Mouse (Mus musculus): ENCODE measurements at regions not wholly inside any gene's neighbourhood (a gene's known extent, or its start where the extent isn't known, plus 50 kb on each side); places are given as distances from the start of the nearest gene placed in this dataset.
"Not testable (repeated sequence)": the region's sequence is repeated elsewhere in the genome, so short reads cannot be mapped to it uniquely, and the experiment has no call there.

DNA sequence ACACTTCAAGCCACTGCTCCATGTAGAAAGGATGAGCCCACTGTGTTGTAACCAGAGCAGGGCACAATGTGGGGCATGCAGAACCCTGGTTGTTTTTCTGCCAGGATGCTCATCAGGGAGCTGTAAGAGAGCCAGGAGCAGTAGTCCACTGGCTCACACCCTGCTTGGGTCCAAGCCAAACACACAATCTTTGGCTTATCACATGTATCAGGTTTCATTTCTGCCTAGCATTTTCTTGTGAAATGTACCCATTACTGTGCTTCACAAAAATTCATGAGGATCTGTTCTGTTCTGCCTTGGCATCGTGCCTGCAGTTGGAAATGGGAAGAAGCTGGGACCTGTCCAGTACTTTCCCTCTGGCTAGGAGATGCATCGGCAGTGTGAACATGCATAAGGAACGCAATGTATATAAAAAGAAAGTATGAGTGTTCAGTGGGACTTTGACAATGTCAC lies 491.6 kb upstream of the Igfbp3 start:
- Histone ChIP-seq H3K27ac (no peak overlapping the region), H3K4me2 (replicated peaks) (no peak overlapping the region), H3K9ac (no peak overlapping the region), H3K36me3 (no peaks in the 10 kb centered on the region), H3K4me1 (replicated peaks) (no peaks in the 10 kb centered on the region), H3K9me3 (no peaks in the 10 kb centered on the region), H3K27me3 (replicated peaks) (no peaks in the 10 kb centered on the region), H3K4me3 (replicated peaks) (no peak overlapping the region)
- WGBS: 78% methylated on average over 3 of the region's 3 CpGs
- no peak for ATAC-seq

- Histone ChIP-seq H3K27me3 (replicated peaks) (no peaks in the 10 kb centered on the region), H3K9me3 (no peaks in the 10 kb centered on the region), H3K27ac (no peak overlapping the region), H3K4me3 (replicated peaks) (no peak overlapping the region), H3K4me1 (replicated peaks) (no peaks in the 10 kb centered on the region), H3K4me2 (replicated peaks) (no peak overlapping the region), H3K36me3 (no peaks in the 10 kb centered on the region), H3K9ac (no peak overlapping the region)
- no peak for ATAC-seq
- WGBS: 83% methylated on average over 1 of the region's 1 CpGs
Measured at GRCm38 (mm10) chr11:7697591-7697990, 483.9 kb upstream of the Igfbp3 start.

- not testable (repeated sequence) for ATAC-seq; H3K27me3 ChIP-seq (replicated peaks); H3K4me2 ChIP-seq (replicated peaks); H3K4me1 ChIP-seq (replicated peaks); H3K9ac ChIP-seq; H3K27ac ChIP-seq; H3K9me3 ChIP-seq; H3K4me3 ChIP-seq (replicated peaks); H3K36me3 ChIP-seq
- WGBS: 63% methylated on average over 3 of the region's 3 CpGs
Measured at GRCm38 (mm10) chr11:7689701-7690100, 476.0 kb upstream of the Igfbp3 start.

GRCm38 (mm10) chr11:7672821-7673220 lies 459.1 kb upstream of the Igfbp3 start:
- H3K9me3 ChIP-seq: no peaks in the 10 kb centered on the region
- H3K4me1 ChIP-seq (replicated peaks): no peaks in the 10 kb centered on the region
- H3K27me3 ChIP-seq (replicated peaks): no peaks in the 10 kb centered on the region
- H3K9ac ChIP-seq: no peak overlapping the region
- no peak overlapping the region for H3K4me3 ChIP-seq (replicated peaks)
- H3K27ac ChIP-seq: no peak overlapping the region
- H3K4me2 ChIP-seq (replicated peaks): no peak overlapping the region
- H3K36me3 ChIP-seq: no peaks in the 10 kb centered on the region
- ATAC-seq: no peak

DNA sequence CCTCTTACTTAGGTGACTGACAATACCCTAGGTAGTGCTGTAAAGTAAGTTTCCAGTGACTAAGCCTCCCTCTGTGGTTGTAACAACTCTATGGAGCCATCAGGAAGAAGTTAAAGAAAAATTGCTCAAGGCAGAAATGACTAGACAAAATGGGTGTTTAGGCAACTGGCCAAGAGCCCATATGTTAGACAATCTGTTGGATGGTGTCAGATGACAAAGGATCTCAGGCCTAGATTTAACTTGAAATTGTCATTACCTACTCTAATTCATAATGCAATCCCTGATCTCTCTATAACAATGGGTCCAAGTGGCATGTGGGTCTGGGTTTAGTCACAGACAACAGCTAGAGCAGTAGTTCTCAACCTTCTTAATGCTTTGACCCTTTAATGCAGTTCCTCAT lies 416.9 kb upstream of the Igfbp3 start:
- no peaks in the 10 kb centered on the region for H3K9me3 ChIP-seq
- H3K27me3 ChIP-seq (replicated peaks): no peaks in the 10 kb centered on the region
- H3K9ac ChIP-seq: no peak overlapping the region
- no peak overlapping the region for H3K4me3 ChIP-seq (replicated peaks)
- no peak overlapping the region for H3K27ac ChIP-seq
- H3K4me2 ChIP-seq (replicated peaks): no peak overlapping the region
- no peaks in the 10 kb centered on the region for H3K4me1 ChIP-seq (replicated peaks)
- H3K36me3 ChIP-seq: no peaks in the 10 kb centered on the region
- ATAC-seq: no peak

DNA sequence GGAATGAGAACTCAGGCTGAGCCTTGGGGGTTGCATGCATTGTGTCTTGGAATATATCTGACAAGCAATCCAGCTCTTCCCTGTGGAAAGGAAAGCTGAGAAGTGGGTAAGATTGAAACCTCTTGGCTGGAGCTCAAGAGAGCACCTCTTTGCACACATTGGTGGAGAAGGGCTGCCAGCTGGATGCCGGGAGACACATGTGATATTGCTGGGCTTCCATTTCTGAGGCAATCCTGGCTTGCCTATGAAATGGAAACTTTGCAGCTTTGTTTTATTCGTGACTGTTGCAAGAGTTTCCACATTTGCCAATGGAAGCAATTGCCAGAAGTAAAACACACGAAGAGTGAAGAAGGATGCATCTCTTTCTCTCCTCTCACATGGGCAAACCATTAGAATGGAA lies 411.5 kb upstream of the Igfbp3 start:
- Histone ChIP-seq H3K27ac (no peak overlapping the region), H3K4me1 (replicated peaks) (no peaks in the 10 kb centered on the region), H3K4me2 (replicated peaks) (no peak overlapping the region), H3K9ac (no peak overlapping the region), H3K36me3 (no peaks in the 10 kb centered on the region), H3K27me3 (replicated peaks) (no peaks in the 10 kb centered on the region), H3K4me3 (replicated peaks) (no peak overlapping the region), H3K9me3 (no peaks in the 10 kb centered on the region)
- 78% methylated on average over 3 of the region's 3 CpGs for WGBS
- no peak for ATAC-seq

DNA sequence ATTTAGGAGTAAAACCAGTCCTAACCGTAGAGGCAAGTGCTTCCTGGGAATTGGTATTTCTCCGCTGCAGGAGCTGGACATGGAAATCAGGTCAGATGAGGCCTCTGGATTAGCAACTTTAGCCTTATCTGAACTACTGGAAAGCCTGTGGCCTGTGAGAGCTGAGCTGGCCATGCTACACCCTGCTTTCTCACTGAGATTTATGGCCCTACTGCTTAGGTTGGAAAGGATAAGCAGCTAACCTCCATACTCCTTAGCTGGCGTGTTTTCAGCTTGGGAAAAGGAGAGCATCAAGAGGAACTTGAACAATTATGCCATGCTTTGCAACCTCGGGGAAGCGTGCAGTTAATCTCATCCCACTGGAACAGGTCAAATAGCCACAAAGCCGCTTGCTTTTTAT lies 406.6 kb upstream of the Igfbp3 start:
- H3K4me3 ChIP-seq (replicated peaks): no peak overlapping the region
- no peak overlapping the region for H3K27ac ChIP-seq
- H3K9me3 ChIP-seq: no peaks in the 10 kb centered on the region
- no peaks in the 10 kb centered on the region for H3K4me1 ChIP-seq (replicated peaks)
- H3K27me3 ChIP-seq (replicated peaks): no peaks in the 10 kb centered on the region
- no peak overlapping the region for H3K9ac ChIP-seq
- no peaks in the 10 kb centered on the region for H3K36me3 ChIP-seq
- WGBS: 14% methylated on average over 6 of the region's 6 CpGs
- no peak overlapping the region for H3K4me2 ChIP-seq (replicated peaks)
- no peak for ATAC-seq

- 83% methylated on average over 2 of the region's 2 CpGs for WGBS
- H3K9ac ChIP-seq: no peak overlapping the region
- H3K27me3 ChIP-seq (replicated peaks): no peaks in the 10 kb centered on the region
- H3K27ac ChIP-seq: no peak overlapping the region
- no peaks in the 10 kb centered on the region for H3K4me1 ChIP-seq (replicated peaks)
- no peaks in the 10 kb centered on the region for H3K36me3 ChIP-seq
- ATAC-seq: no peak
- H3K4me3 ChIP-seq (replicated peaks): no peak overlapping the region
- no peak overlapping the region for H3K4me2 ChIP-seq (replicated peaks)
- no peaks in the 10 kb centered on the region for H3K9me3 ChIP-seq
Measured at GRCm38 (mm10) chr11:7610752-7611151, 397.0 kb upstream of the Igfbp3 start.

DNA sequence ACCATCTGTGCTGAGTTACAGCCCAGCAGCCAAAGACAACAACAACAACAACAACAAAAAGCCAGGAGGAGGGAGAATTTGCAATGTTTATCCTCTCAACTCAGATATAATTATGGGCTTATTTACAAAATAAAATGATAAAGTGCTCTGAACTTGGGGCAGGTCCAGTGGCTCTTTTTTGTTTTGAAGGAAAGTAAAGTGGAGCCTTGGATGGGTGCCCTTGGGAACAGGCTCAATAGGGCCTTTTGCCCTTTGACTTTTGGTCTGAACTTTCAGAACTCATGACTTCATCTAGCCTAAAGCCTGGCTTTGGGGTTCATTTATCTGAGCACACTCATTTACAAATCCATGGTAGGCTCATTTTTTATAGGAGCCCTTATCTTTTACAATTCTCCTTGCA lies 396.2 kb upstream of the Igfbp3 start:
- H3K27me3 ChIP-seq (replicated peaks): no peaks in the 10 kb centered on the region
- H3K36me3 ChIP-seq: no peaks in the 10 kb centered on the region
- H3K9me3 ChIP-seq: no peaks in the 10 kb centered on the region
- no peak overlapping the region for H3K27ac ChIP-seq
- ATAC-seq: no peak
- no peak overlapping the region for H3K4me3 ChIP-seq (replicated peaks)
- no peaks in the 10 kb centered on the region for H3K4me1 ChIP-seq (replicated peaks)
- H3K9ac ChIP-seq: no peak overlapping the region
- H3K4me2 ChIP-seq (replicated peaks): no peak overlapping the region

- Histone ChIP-seq H3K9me3 (no peaks in the 10 kb centered on the region), H3K4me2 (replicated peaks) (no peak overlapping the region), H3K27me3 (replicated peaks) (no peaks in the 10 kb centered on the region), H3K4me3 (replicated peaks) (no peak overlapping the region), H3K9ac (no peak overlapping the region), H3K4me1 (replicated peaks) (no peaks in the 10 kb centered on the region), H3K27ac (no peak overlapping the region), H3K36me3 (no peaks in the 10 kb centered on the region)
- 76% methylated on average over 7 of the region's 7 CpGs for WGBS
- ATAC-seq: no peak
Measured at GRCm38 (mm10) chr11:7606652-7607051, 392.9 kb upstream of the Igfbp3 start.

- Histone ChIP-seq H3K4me2 (replicated peaks) (no peak overlapping the region), H3K36me3 (no peaks in the 10 kb centered on the region), H3K4me3 (replicated peaks) (no peak overlapping the region), H3K27me3 (replicated peaks) (no peaks in the 10 kb centered on the region), H3K9ac (no peak overlapping the region), H3K9me3 (no peaks in the 10 kb centered on the region), H3K4me1 (replicated peaks) (no peaks in the 10 kb centered on the region), H3K27ac (no peak overlapping the region)
- no peak for ATAC-seq
- 77% methylated on average over 4 of the region's 4 CpGs for WGBS
Measured at GRCm38 (mm10) chr11:7592010-7592409, 378.3 kb upstream of the Igfbp3 start.

GRCm38 (mm10) chr11:7583296-7583695 lies 369.6 kb upstream of the Igfbp3 start:
- no peaks in the 10 kb centered on the region for H3K27me3 ChIP-seq (replicated peaks)
- H3K9me3 ChIP-seq: no peaks in the 10 kb centered on the region
- H3K4me1 ChIP-seq (replicated peaks): no peaks in the 10 kb centered on the region
- no peak for ATAC-seq
- no peak overlapping the region for H3K4me3 ChIP-seq (replicated peaks)
- no peak overlapping the region for H3K9ac ChIP-seq
- WGBS: 87% methylated on average over 2 of the region's 2 CpGs
- no peak overlapping the region for H3K27ac ChIP-seq
- no peak overlapping the region for H3K4me2 ChIP-seq (replicated peaks)
- H3K36me3 ChIP-seq: no peaks in the 10 kb centered on the region

DNA sequence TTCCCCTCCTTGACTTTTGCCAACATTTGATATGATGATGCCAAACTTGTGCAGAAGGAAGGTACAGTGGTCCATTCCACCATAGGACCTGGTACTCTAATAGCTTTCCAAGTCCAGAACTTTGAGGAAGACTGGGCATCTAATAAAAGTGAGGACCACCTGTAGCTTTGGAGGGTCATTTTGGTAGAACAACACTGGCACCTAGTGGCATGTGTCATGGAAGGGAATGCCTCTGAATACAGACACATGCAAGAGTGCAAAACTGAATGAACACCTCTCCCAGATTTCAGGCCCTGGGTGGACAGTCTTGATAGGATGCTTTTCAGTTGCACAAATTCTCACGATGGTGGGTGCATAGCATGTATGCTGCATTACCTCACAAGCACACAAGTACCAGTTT lies 354.8 kb upstream of the Igfbp3 start:
- H3K27ac ChIP-seq: no peak overlapping the region
- H3K4me3 ChIP-seq (replicated peaks): no peak overlapping the region
- no peaks in the 10 kb centered on the region for H3K9me3 ChIP-seq
- no peak for ATAC-seq
- no peaks in the 10 kb centered on the region for H3K4me1 ChIP-seq (replicated peaks)
- no peak overlapping the region for H3K4me2 ChIP-seq (replicated peaks)
- H3K36me3 ChIP-seq: no peaks in the 10 kb centered on the region
- no peak overlapping the region for H3K9ac ChIP-seq
- no peaks in the 10 kb centered on the region for H3K27me3 ChIP-seq (replicated peaks)
- WGBS: 59% methylated on average over 1 of the region's 1 CpGs

DNA sequence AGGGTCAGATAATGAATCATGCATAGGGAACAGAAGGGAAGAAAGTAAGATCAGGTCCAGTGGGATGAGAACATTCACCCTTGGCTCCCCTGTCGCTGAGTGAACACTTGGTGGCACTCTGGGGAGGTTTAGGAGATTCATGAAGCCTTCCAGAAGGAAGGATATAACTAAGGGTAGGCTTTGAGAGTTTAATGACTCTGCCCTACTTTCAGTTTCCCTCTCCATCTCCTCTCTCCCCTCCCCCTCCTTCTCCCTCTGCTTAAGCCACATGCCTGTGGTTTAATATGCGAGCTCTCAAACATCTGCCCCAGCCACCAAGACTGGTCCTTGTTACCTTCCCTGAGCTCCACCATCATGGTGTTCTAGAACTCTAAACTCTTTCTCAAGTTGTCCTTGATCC lies 348.3 kb upstream of the Igfbp3 start:
- H3K9me3 ChIP-seq: no peaks in the 10 kb centered on the region
- H3K27me3 ChIP-seq (replicated peaks): no peaks in the 10 kb centered on the region
- H3K4me3 ChIP-seq (replicated peaks): no peak overlapping the region
- no peak overlapping the region for H3K4me2 ChIP-seq (replicated peaks)
- ATAC-seq: no peak
- H3K27ac ChIP-seq: no peak overlapping the region
- H3K4me1 ChIP-seq (replicated peaks): no peaks in the 10 kb centered on the region
- 43% methylated on average over 2 of the region's 2 CpGs for WGBS
- no peak overlapping the region for H3K9ac ChIP-seq
- no peaks in the 10 kb centered on the region for H3K36me3 ChIP-seq
